Mouse (Mus musculus): ENCODE data around the gene Spg20.

DNA sequence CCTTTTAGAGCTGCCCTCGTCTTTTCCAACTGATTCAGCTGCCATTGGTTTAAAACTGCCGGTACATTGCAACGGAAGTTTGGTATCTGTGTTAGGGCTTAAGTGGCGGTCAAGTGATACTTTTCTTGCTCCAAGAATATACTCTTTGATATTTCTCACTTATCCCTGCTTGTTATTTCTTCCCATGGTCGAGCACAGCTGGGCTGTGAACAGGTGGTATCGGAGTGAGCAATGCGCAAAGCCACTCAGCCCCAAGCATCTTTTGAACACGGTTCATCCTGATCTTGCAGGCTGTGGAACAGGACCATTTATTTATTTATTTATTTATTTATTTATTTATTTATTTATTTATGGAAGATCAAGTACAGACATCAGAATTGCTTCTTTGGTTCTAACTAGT, 32.3 kb upstream of the Spg20 start:
- TF ChIP-seq CTCF (IDR thresholded peaks at IDR 0.05; ENCODE audit: low read depth, low read length) = no peak
- TF ChIP-seq GATA1 (IDR thresholded peaks at IDR 0.05; ENCODE audit: borderline replicate concordance, low read length) = no peak
- TF ChIP-seq POLR2AphosphoS5 (IDR thresholded peaks at IDR 0.05; ENCODE audit: insufficient replicate concordance, low read depth, low read length) = no peak
- no peak for TF ChIP-seq TAL1 (conservative IDR thresholded peaks at IDR 0.05; ENCODE audit: low read depth, low read length)

Data from G1E (cell line).